Mouse (Mus musculus): Measurements from ENCODE around the gene D630023F18Rik. TPM values are rescaled to one million over a fixed set of nuclear protein-coding genes. Genes with fewer than 3 reads are reported as not detected.
A peak's percentile ranks its signal among the peaks of the same experiment; 100 is the strongest.

Gene D630023F18Rik
- polyA plus RNA-seq, 1 experiment from 2014 or later: 0.08 TPM

GRCm38 (mm10) chr1:65144783-65145182 lies 21.8 kb upstream of the D630023F18Rik start:
- no peak for ATAC-seq (ENCODE audit: insufficient number of reproducible peaks, low FRiP score)
- WGBS: 81% methylated on average over 2 of the region's 2 CpGs

GRCm38 (mm10) chr1:65137560-65137959 lies 14.5 kb upstream of the D630023F18Rik start:
- Histone ChIP-seq H3K27me3 (replicated peaks) (no peaks in the 10 kb centered on the region), H3K4me2 (no peak overlapping the region), H3K9ac (no peak overlapping the region), H3K9me3 (replicated peaks) (no peaks in the 10 kb centered on the region; the same call in 1 of the 2 replicates), H3K4me3 (no peak overlapping the region), H3K36me3 (no peaks in the 10 kb centered on the region), H3K27ac (ENCODE audit: poor library complexity, severe bottlenecking) (no peak overlapping the region), H3K4me1 (replicated peaks) (no peaks in the 10 kb centered on the region)
- ATAC-seq (ENCODE audit: insufficient number of reproducible peaks, low FRiP score): no peak
- WGBS: 82% methylated on average over 6 of the region's 6 CpGs

More at GRCm38 (mm10) chr1:65144783-65145182, 21.8 kb upstream of the D630023F18Rik start:
- no peaks in the 10 kb centered on the region for H3K4me1 ChIP-seq (replicated peaks)
- no peak overlapping the region for H3K4me2 ChIP-seq
- no peak overlapping the region for H3K9ac ChIP-seq
- no peak overlapping the region for H3K4me3 ChIP-seq
- no peak overlapping the region for H3K27ac ChIP-seq (ENCODE audit: poor library complexity, severe bottlenecking)
- no peaks in the 10 kb centered on the region for H3K36me3 ChIP-seq
- no peaks in the 10 kb centered on the region for H3K27me3 ChIP-seq (replicated peaks)
- H3K9me3 ChIP-seq (replicated peaks): no peaks in the 10 kb centered on the region; the same call in 1 of the 2 replicates

- Histone ChIP-seq H3K27ac (ENCODE audit: poor library complexity, severe bottlenecking) (no peak overlapping the region), H3K4me3 (no peak overlapping the region), H3K9me3 (replicated peaks) (no peaks in the 10 kb centered on the region), H3K9ac (no peak overlapping the region), H3K4me2 (no peak overlapping the region), H3K36me3 (no peaks in the 10 kb centered on the region), H3K27me3 (replicated peaks) (no peaks in the 10 kb centered on the region), H3K4me1 (replicated peaks) (no peaks in the 10 kb centered on the region)
- 80% methylated on average over 1 of the region's 1 CpGs for WGBS
- no peak for ATAC-seq (ENCODE audit: insufficient number of reproducible peaks, low FRiP score)
Observed at GRCm38 (mm10) chr1:65132833-65133232, 9.8 kb upstream of the D630023F18Rik start.

- Histone ChIP-seq H3K4me2 (no peak overlapping the region), H3K9me3 (replicated peaks) (no peaks in the 10 kb centered on the region), H3K9ac (no peak overlapping the region), H3K36me3 (no peaks in the 10 kb centered on the region), H3K27ac (ENCODE audit: poor library complexity, severe bottlenecking) (no peak overlapping the region), H3K4me3 (no peak overlapping the region), H3K27me3 (replicated peaks) (no peaks in the 10 kb centered on the region), H3K4me1 (replicated peaks) (no peaks in the 10 kb centered on the region)
- no peak for ATAC-seq (ENCODE audit: insufficient number of reproducible peaks, low FRiP score)
- 84% methylated on average over 1 of the region's 1 CpGs for WGBS
Observed at GRCm38 (mm10) chr1:65131671-65132070, 8.7 kb upstream of the D630023F18Rik start.

GRCm38 (mm10) chr1:65130226-65130625 lies 7.2 kb upstream of the D630023F18Rik start:
- Histone ChIP-seq H3K9ac (no peak overlapping the region), H3K27me3 (replicated peaks) (no peaks in the 10 kb centered on the region), H3K4me2 (no peak overlapping the region), H3K27ac (ENCODE audit: poor library complexity, severe bottlenecking) (no peak overlapping the region), H3K36me3 (no peaks in the 10 kb centered on the region), H3K4me3 (no peak overlapping the region), H3K4me1 (replicated peaks) (no peaks in the 10 kb centered on the region), H3K9me3 (replicated peaks) (no peaks in the 10 kb centered on the region)
- no peak for ATAC-seq (ENCODE audit: insufficient number of reproducible peaks, low FRiP score)
- WGBS: 72% methylated on average over 3 of the region's 3 CpGs

- H3K9ac ChIP-seq: no peak overlapping the region
- 79% methylated on average over 3 of the region's 3 CpGs for WGBS
- no peak overlapping the region for H3K4me3 ChIP-seq
- H3K36me3 ChIP-seq: no peaks in the 10 kb centered on the region
- no peaks in the 10 kb centered on the region for H3K9me3 ChIP-seq (replicated peaks)
- H3K27ac ChIP-seq (ENCODE audit: poor library complexity, severe bottlenecking): no peak overlapping the region
- no peaks in the 10 kb centered on the region for H3K27me3 ChIP-seq (replicated peaks)
- no peak for ATAC-seq (ENCODE audit: insufficient number of reproducible peaks, low FRiP score)
- H3K4me2 ChIP-seq: no peak overlapping the region
- H3K4me1 ChIP-seq (replicated peaks): no peaks in the 10 kb centered on the region
Observed at GRCm38 (mm10) chr1:65129634-65130180, 6.7 kb upstream of the D630023F18Rik start.

GRCm38 (mm10) chr1:65119438-65119837 lies 3.6 kb downstream of the D630023F18Rik start, which contains the start of gene Gm28845:
Gene Gm28845 (minus strand): TSS chr1:65119558.
- WGBS: 87% methylated on average over 1 of the region's 1 CpGs
- Histone ChIP-seq H3K27me3 (replicated peaks) (no peaks in the 10 kb centered on the region), H3K36me3 (no peaks in the 10 kb centered on the region), H3K4me1 (replicated peaks) (0 out of 2 replicates have a peak, but pooled peaks cover 4% of the 10 kb centered on the region), H3K4me3 (no peak within 1 kb of the TSS), H3K9ac (no peak within 1 kb of the TSS), H3K9me3 (replicated peaks) (no peaks in the 10 kb centered on the region), H3K4me2 (no peak within 1 kb of the TSS), H3K27ac (ENCODE audit: poor library complexity, severe bottlenecking) (no peak within 1 kb of the TSS)
- no peak for ATAC-seq (ENCODE audit: insufficient number of reproducible peaks, low FRiP score)

- WGBS: 60% methylated on average over 8 of the region's 8 CpGs
- Histone ChIP-seq H3K36me3 (no peaks in the 10 kb centered on the region), H3K9ac (no peak overlapping the region), H3K9me3 (replicated peaks) (no peaks in the 10 kb centered on the region), H3K4me1 (replicated peaks) (0 out of 2 replicates have a peak, but pooled peaks cover 4% of the 10 kb centered on the region), H3K4me3 (no peak overlapping the region), H3K27me3 (replicated peaks) (no peaks in the 10 kb centered on the region), H3K27ac (ENCODE audit: poor library complexity, severe bottlenecking) (no peak overlapping the region), H3K4me2 (no peak overlapping the region)
- no peak for ATAC-seq (ENCODE audit: insufficient number of reproducible peaks, low FRiP score)
Observed at GRCm38 (mm10) chr1:65118150-65118913, 4.7 kb downstream of the D630023F18Rik start.

GRCm38 (mm10) chr1:65113536-65114172 lies 9.4 kb downstream of the D630023F18Rik start:
- 84% methylated on average over 5 of the region's 5 CpGs for WGBS
- no peak overlapping the region for H3K9ac ChIP-seq
- no peak overlapping the region for H3K4me2 ChIP-seq
- no peaks in the 10 kb centered on the region for H3K9me3 ChIP-seq (replicated peaks)
- H3K27me3 ChIP-seq (replicated peaks): no peaks in the 10 kb centered on the region
- ATAC-seq (ENCODE audit: insufficient number of reproducible peaks, low FRiP score): no peak
- H3K36me3 ChIP-seq: no peaks in the 10 kb centered on the region
- H3K27ac ChIP-seq (ENCODE audit: poor library complexity, severe bottlenecking): no peak overlapping the region
- no peak overlapping the region for H3K4me3 ChIP-seq
- H3K4me1 ChIP-seq (replicated peaks): no peaks in the 10 kb centered on the region

- no peak for ATAC-seq (ENCODE audit: insufficient number of reproducible peaks, low FRiP score)
- Histone ChIP-seq H3K27ac (ENCODE audit: poor library complexity, severe bottlenecking) (no peak overlapping the region), H3K36me3 (no peaks in the 10 kb centered on the region), H3K9ac (no peak overlapping the region), H3K27me3 (replicated peaks) (no peaks in the 10 kb centered on the region), H3K4me2 (peak overlapping the region; percentile 56), H3K4me1 (replicated peaks) (no peaks in the 10 kb centered on the region), H3K9me3 (replicated peaks) (no peaks in the 10 kb centered on the region), H3K4me3 (peak overlapping the region; percentile 9; the same call in 1 of the 2 replicates)
- WGBS: 57% methylated on average over 14 of the region's 14 CpGs
Observed at GRCm38 (mm10) chr1:65112807-65113196, 10.2 kb downstream of the D630023F18Rik start.

GRCm38 (mm10) chr1:65112031-65112806 lies 10.8 kb downstream of the D630023F18Rik start:
- no peaks in the 10 kb centered on the region for H3K9me3 ChIP-seq (replicated peaks)
- no peaks in the 10 kb centered on the region for H3K27me3 ChIP-seq (replicated peaks)
- H3K27ac ChIP-seq (ENCODE audit: poor library complexity, severe bottlenecking): no peak overlapping the region
- peak overlapping the region; percentile 56 for H3K4me2 ChIP-seq
- H3K4me3 ChIP-seq: peak overlapping the region; percentile 9; the same call in 1 of the 2 replicates
- ATAC-seq (ENCODE audit: insufficient number of reproducible peaks, low FRiP score): no peak
- no peaks in the 10 kb centered on the region for H3K36me3 ChIP-seq
- 11% methylated on average over 8 of the region's 8 CpGs for WGBS
- H3K9ac ChIP-seq: no peak overlapping the region
- H3K4me1 ChIP-seq (replicated peaks): no peaks in the 10 kb centered on the region

All from heart, embryonic 12.5 days (tissue).